Mouse (Mus musculus) hindbrain, embryonic 12.5 days (tissue): ENCODE results near the gene Itgax. TPM values are rescaled to one million over a fixed set of nuclear protein-coding genes. Genes with fewer than 3 reads are reported as not detected.

Experiments
- ATAC-seq: fragments of 200-750 bp; cut with Nextera tagmentation; 2 replicates; pipeline ENCODE4 v1.8.0; 2017; ENCODE audit warnings: moderate TSS enrichment; ENCODE audit not compliant: low FRiP score
- H3K27ac ChIP-seq: fragments of 300-500 bp; sonication (generic); 2 replicates; pipeline ENCODE4 v1.5.1; 2016; ENCODE audit warnings: mild to moderate bottlenecking
- H3K27me3 ChIP-seq: fragments of 300-500 bp; sonication (generic); 2 replicates; pipeline ENCODE4 v1.6.1; 2016; ENCODE audit warnings: mild to moderate bottlenecking
- H3K36me3 ChIP-seq: fragments of 300-500 bp; sonication (generic); 2 replicates; pipeline ENCODE4 v1.6.1; 2016; ENCODE audit warnings: mild to moderate bottlenecking
- H3K4me1 ChIP-seq: fragments of 300-500 bp; sonication (generic); 2 replicates; pipeline ENCODE4 v1.6.1; 2016
- H3K4me2 ChIP-seq: fragments of 300-500 bp; sonication (generic); replicated peaks from 2 replicates; pipeline ENCODE4 v1.6.1; 2016; ENCODE audit warnings: mild to moderate bottlenecking
- H3K4me3 ChIP-seq: fragments of 300-500 bp; sonication (generic); 2 replicates; pipeline ENCODE4 v1.5.1; 2016; ENCODE audit warnings: mild to moderate bottlenecking
- H3K9ac ChIP-seq: fragments of 300-500 bp; sonication (generic); 2 replicates; pipeline ENCODE4 v1.6.1; 2016; ENCODE audit warnings: mild to moderate bottlenecking, moderate library complexity
- H3K9me3 ChIP-seq: fragments of 300-500 bp; sonication (generic); replicated peaks from 2 replicates; pipeline ENCODE4 v1.6.1; 2016; ENCODE audit warnings: mild to moderate bottlenecking
- WGBS: fragments of 180-500 bp; shearing (Covaris S2); methylation state at CpG from one replicate; pipeline ENCODE4 v1.1.7; 2016; 5-methylcytosine and 5-hydroxymethylcytosine counted together
- polyA plus RNA-seq: library from polyadenylated mRNA; unstranded; fragments of >200 nt; fragmentation: Nextera tagmentation; extraction: Ambion mirVana; gene quantifications from 2 replicates; pipeline ENCODE4 v1.2.1, GENCODE M21; 2016

Itgax gene
- polyA plus RNA-seq, 1 experiment from 2014 or later: 0.08 TPM

DNA sequence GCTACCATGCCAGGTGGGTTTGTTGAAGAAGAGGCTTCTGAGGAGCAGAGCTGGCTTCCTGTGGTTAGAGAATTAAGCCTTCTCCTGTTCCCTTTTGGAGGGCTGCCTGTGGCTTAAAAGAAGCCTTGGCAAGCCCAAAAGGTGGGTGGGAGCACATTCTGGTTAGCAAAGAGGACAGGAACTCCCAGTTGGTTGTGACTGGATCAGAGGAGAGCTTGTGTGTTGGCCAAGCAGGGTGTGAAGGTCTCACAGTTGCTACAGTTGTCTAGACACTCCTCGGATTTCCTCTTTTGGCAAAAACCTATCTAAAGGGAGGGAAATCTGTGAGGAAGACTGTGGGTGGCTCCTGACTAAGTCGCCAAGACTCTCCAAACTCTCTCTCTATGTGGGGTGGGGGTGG lies 49.0 kb downstream of the Itgax start:
- Histone ChIP-seq H3K27ac (no peak overlapping the region), H3K27me3 (no peaks in the 10 kb centered on the region), H3K9ac (no peak overlapping the region), H3K4me2 (no peak overlapping the region), H3K4me3 (no peak overlapping the region), H3K9me3 (no peaks in the 10 kb centered on the region), H3K36me3 (no peaks in the 10 kb centered on the region), H3K4me1 (no peaks in the 10 kb centered on the region)
- WGBS: 78% methylated on average over 2 of the region's 2 CpGs
- no peak for ATAC-seq

DNA sequence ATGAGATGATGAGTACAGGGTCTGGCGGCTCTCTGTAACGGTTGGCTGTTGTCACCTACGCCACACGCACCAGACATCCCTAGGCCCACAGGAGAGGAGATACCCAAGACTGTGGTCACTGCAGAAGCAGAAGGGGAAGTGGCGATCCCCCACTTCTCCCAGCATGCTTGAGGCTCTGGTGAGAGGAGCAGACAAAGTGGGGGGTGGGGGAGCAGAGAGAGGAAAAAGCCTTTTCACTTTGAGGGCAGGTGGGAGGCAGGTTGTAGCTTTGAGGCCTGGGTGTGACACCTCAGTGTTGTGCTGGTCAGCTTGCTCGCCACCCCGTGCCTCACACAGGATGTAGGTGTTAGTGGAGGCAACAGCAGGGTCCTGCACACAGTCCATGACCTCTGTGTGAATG lies 50.8 kb downstream of the Itgax start:
- Histone ChIP-seq H3K27ac (no peak overlapping the region), H3K4me2 (no peak overlapping the region), H3K9ac (no peak overlapping the region), H3K4me3 (no peak overlapping the region), H3K4me1 (no peaks in the 10 kb centered on the region), H3K27me3 (no peaks in the 10 kb centered on the region), H3K9me3 (no peaks in the 10 kb centered on the region), H3K36me3 (no peaks in the 10 kb centered on the region)
- no peak for ATAC-seq
- WGBS: 87% methylated on average over 7 of the region's 7 CpGs

DNA sequence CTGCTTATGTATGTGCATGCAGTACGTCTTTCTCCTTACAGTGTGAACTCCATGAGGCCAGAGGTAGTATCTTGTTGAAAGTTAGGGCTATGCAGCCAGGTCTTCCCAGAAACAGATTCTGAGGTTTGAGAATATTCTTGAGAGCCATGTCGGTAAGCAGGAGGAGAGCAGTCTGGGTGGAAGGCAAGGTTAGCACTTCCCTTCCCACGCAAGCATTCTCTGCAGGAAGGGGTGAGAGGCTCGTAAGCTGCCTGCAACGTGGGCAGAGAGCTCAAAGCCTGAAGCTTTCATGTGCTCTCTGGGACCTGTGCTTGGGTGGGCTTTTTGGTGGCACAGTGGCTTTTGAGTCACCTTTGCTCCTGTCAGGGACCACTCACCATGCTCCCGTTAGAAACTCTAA lies 51.2 kb downstream of the Itgax start:
- no peaks in the 10 kb centered on the region for H3K36me3 ChIP-seq
- H3K4me2 ChIP-seq: no peak overlapping the region
- H3K4me1 ChIP-seq: no peaks in the 10 kb centered on the region
- H3K4me3 ChIP-seq: no peak overlapping the region
- no peaks in the 10 kb centered on the region for H3K27me3 ChIP-seq
- no peak overlapping the region for H3K27ac ChIP-seq
- no peaks in the 10 kb centered on the region for H3K9me3 ChIP-seq
- no peak overlapping the region for H3K9ac ChIP-seq
- WGBS: 78% methylated on average over 6 of the region's 6 CpGs
- no peak for ATAC-seq

DNA sequence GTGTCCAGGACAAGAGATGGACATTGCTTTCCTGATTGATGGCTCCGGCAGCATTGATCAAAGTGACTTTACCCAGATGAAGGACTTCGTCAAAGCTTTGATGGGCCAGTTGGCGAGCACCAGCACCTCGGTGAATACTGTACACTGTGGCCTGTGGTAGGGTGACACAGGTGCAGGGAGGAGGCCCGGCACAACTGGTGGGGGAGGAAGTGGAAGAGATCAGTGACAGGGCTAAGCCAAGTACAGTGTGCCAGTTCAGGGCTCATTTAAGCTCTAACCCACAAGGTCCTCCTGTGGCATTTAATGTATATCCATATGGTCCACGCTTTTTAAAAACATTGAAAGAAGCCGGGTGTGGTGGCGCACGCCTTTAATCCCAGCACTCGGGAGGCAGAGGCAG lies 52.3 kb downstream of the Itgax start:
- Histone ChIP-seq H3K4me3 (no peak overlapping the region), H3K9ac (no peak overlapping the region), H3K4me1 (no peaks in the 10 kb centered on the region), H3K36me3 (no peaks in the 10 kb centered on the region), H3K27me3 (no peaks in the 10 kb centered on the region), H3K9me3 (no peaks in the 10 kb centered on the region), H3K4me2 (no peak overlapping the region), H3K27ac (no peak overlapping the region)
- no peak for ATAC-seq
- 91% methylated on average over 10 of the region's 10 CpGs for WGBS

Other genes starting within 250 kb of the Itgax start
- gene Prss53, start 238.6 kb upstream of the Itgax start, polyA plus RNA-seq: 0.77 and 0.98 TPM in 2 replicates
- not detected in 2 replicates for gene Gm21974, start 234.1 kb upstream of the Itgax start, polyA plus RNA-seq
- gene Vkorc1, start 233.9 kb upstream of the Itgax start, polyA plus RNA-seq: 64.2 and 66.7 TPM in 2 replicates
- 74.4 and 75.1 TPM in 2 replicates for gene Bckdk, start 225.5 kb upstream of the Itgax start, polyA plus RNA-seq
- gene Kat8, start 217.0 kb upstream of the Itgax start, polyA plus RNA-seq: 49.6 and 50.9 TPM in 2 replicates
- gene Prss8, start 199.4 kb upstream of the Itgax start, polyA plus RNA-seq: 4.2 and 7.3 TPM in 2 replicates
- gene Prss36, start 182.8 kb upstream of the Itgax start, polyA plus RNA-seq: 10.4 and 12.0 TPM in 2 replicates
- 502 and 538 TPM in 2 replicates for gene Fus, start 162.1 kb upstream of the Itgax start, polyA plus RNA-seq
- gene Pycard, start 135.7 kb upstream of the Itgax start, polyA plus RNA-seq: 6.4 and 9.4 TPM in 2 replicates
- gene Trim72, start 125.6 kb upstream of the Itgax start, polyA plus RNA-seq: 0.15 and 0.59 TPM in 2 replicates
- 0.83 and 0.97 TPM in 2 replicates for gene Itgam, start 66.9 kb upstream of the Itgax start, polyA plus RNA-seq
- not detected in 2 replicates for gene Gm49368, start 66.9 kb upstream of the Itgax start, polyA plus RNA-seq
- gene Itgad, start 24.8 kb downstream of the Itgax start, polyA plus RNA-seq: not detected in 2 replicates
- 1.3 and 4.1 TPM in 2 replicates for gene Cox6a2, start 76.8 kb downstream of the Itgax start, polyA plus RNA-seq
- 16.4 and 17.4 TPM in 2 replicates for gene Armc5, start 107.8 kb downstream of the Itgax start, polyA plus RNA-seq
- 13.8 and 14.1 TPM in 2 replicates for gene 9130023H24Rik, start 108.5 kb downstream of the Itgax start, polyA plus RNA-seq
- gene Tgfb1i1, start 117.3 kb downstream of the Itgax start, polyA plus RNA-seq: 50.9 and 63.1 TPM in 2 replicates
- gene Slc5a2, start 136.1 kb downstream of the Itgax start, polyA plus RNA-seq: not detected in 2 replicates
- 21.7 and 27.4 TPM in 2 replicates for gene BC017158, start 168.6 kb downstream of the Itgax start, polyA plus RNA-seq